Mouse (Mus musculus) embryo, embryonic 11.5 days (tissue): ENCODE data around the gene Samd4.

ENCODE experiments used
- DNase-seq: peaks from one replicate; pipeline ENCODE4 v3.0.0-alpha.2; 2012; ENCODE audit warnings: low read depth, low spot score

The Samd4 gene

DNA sequence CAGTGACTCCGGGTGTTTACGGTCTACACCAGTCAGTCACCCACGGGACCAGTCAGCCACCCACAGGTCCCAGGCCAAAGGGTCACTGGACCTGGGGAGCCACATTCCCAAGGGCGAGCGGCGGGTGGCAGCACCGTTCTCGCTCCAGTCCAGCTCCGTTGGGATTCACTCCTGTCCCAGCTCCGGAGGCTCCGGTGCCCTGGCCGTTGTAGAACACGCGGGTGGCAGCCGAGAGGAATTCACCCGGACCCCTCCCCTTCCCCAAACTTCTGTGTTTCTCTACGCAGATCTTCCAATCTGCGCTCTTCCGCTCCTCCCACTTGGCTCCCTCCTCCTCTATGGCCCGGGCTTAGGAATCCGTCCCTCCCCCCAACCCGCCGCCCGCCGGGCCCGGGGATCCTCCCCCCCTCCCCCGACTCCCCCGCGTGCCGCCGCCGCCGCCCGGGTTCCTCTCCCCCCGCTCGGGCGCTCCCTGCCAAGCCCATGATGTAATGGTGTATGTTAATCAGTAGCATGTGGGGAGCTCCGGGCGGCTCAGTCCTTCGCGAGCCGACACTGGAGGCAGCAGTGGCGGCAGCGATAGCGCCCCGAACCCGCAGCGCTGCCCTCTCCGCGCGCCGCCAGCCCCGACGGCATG is at the start of gene Samd4:
Samd4 (plus strand) TSS at position 424 of the 637 bp plus-strand sequence.
- DNase-seq: peak; percentile 69

- DNase-seq: no peak
Observed at GRCm38 (mm10) chr14:46839326-46839725, 43.3 kb upstream of the Samd4 start.

DNA sequence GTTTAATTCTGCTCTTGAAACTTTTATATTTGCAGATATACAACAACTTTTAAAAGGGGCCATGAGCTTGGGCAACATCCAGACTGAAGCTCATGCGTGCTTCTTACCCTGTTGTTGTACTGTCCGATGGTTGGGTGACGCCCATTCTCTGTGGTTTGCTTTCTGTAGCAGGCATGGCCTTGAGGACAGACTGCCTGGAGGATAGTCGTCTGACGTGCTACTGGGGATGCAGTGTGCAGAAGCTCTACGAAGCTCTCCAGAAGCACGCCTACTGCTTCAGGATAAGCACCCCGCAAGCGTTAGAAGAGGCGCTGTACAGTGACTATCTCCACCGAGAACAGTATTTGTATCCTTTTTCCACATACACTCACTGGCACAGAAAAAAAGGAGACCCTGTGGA is 36.9 kb upstream of the Samd4 start:
- no peak for DNase-seq

- DNase-seq: no peak
Observed at GRCm38 (mm10) chr14:46848063-46848590, 34.5 kb upstream of the Samd4 start.

DNA sequence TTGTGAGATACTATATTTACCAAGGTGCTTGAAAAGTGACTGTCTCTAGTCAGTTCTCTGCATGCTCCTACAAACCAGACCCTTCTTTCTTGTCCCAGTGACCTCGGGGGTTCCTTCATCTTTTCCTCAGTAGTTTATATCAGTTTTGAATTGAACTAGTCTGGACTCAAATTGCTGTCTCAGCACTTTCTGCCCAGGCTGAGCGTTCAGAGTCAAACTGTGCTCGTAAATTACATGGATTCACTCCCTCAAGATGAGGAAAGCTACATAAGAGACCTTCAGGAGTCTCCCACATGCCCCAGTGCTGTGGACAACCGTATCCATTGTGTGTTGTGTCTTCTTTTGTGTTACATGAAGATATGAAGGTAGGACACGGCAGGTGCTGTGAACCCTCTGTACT is 33.9 kb upstream of the Samd4 start:
- DNase-seq: no peak

DNA sequence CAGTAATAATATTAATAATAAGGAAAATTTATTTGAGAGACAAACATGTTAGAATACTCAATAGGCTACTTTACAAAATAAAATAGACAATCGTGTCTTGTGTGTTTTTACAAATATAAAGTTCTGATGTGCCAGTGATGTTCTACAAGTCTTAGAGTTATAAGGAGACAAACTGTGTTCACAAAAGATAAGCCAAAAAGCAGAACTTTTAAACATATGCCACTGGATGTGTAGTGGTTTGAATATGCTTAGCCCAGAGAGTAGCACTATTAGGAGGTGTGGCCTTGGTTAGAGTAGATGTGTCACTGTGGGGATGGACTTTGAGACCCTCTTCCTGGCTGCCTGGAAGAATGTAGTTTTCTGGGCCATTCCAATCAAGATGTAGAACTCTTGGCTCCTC is 32.9 kb upstream of the Samd4 start:
- DNase-seq: no peak

DNA sequence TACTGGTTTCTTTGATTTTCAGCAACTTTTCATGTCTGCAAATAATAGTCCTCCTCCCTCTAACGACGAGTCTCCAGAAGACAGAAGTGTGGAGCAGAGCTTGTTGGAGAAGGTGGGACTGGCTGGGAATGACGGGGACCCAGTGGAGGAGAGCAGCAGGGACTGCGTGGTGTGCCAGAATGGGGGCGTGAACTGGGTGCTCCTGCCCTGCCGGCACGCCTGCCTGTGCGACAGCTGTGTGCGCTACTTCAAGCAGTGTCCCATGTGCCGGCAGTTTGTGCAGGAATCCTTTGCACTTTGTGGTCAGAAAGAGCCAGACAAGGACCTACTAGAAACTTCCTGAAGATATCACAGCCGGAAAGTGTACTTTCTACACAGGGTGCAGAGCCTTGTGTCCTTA is 29.0 kb upstream of the Samd4 start:
- no peak for DNase-seq

DNA sequence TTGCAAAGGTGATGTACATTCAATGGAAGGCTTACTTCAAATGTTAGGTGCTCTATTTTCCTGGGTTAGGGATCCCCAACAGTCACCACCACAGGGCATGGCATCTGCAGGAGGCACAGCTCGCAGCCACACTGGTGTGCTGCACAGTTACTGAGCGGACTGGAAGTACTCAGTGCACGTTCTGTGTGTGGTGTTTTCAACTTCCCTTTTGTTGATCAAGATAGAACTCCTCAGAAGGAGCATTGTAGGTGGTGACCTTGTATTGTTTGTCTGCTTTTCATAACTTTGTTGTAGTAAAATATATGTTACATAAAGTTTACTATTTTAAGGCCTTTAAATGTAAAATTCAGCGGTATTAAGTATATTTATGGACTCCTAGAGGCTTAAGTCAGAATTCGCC is 19.7 kb upstream of the Samd4 start:
- DNase-seq: no peak

GRCm38 (mm10) chr14:46880935-46881334 is 1.7 kb upstream of the Samd4 start:
- peak; percentile 30 for DNase-seq

GRCm38 (mm10) chr14:46881581-46882430 is 848 bp upstream of the Samd4 start:
- DNase-seq: peak; percentile 22

DNA sequence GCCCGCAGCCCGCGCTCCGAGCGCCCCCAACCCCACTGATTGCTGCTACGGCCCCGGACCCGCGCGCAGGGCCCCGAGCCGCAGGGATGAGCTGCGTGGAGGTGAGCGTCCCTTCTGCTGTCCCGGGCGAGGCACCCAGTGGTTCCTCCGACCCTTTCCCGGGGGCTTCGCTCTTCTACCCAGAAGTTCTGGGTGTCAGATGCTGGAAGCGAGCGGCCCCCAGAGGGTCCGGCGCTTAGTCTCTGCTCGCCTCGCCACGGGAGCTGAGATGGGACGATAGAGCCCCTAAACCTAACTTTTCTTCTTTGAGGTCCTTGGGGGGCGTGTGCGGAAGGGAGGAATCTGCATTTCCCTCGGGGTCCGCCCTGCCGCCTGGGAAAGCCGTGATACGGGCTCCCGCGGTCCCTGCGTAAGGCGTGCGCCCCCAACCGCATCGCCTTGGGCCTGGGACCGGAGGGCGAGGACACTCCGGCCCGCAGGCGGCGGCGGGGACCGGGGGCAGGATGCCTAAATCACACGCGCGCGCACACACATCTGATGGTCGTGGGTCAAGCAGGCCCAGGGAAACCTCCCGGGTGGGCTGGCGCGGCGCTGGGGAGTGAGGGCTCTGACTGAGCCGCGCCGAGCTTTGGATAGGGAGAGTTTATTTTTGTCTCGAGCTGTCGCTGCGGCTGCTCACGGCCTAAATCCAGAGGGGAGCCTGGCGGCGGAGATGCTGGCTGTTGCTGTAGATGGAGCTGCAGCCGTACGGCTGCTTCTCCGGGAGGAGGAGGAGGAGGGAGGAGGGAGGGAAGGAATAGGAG is 615 bp downstream of the Samd4 start:
- DNase-seq: peak; percentile 41

GRCm38 (mm10) chr14:46883871-46884441 is 1.3 kb downstream of the Samd4 start:
- no peak for DNase-seq

GRCm38 (mm10) chr14:46884701-46885428 is 2.2 kb downstream of the Samd4 start:
- peak; percentile 37 for DNase-seq

DNA sequence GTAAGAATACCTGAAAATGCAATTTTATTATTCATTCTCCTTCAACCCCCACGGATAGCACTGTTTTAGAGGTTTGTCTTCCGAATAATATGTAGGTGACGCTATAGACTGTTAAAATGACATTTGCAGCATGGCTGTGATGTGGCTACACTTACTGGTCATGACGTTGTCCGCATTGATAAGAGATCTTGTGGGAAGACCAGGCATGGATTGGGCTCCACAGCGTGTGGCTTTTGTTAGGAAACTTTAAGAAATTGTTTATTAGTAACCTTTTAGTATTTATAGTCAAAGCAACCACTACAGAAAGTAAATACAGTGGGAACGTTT is 2.7 kb downstream of the Samd4 start:
- no peak for DNase-seq

DNA sequence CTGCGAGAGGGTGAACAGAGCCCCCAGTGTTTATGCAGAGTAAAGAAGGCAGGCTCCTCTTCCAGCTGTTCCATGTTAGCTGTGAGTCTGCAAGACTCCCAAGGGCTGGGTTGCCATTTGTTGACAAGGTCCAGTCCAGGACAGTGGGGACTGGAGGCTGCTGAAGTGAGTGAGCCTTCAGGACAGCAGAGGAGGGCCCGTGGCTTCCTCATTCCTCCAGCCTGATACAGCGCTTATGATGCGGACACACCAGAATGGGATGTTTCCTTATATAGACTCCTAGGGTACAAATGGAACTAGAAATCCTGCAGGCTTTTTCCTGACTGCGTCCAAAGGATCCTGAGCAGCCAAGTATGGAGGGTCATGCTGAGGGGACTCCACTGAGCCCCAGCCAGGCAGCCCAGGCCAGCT is 3.2 kb downstream of the Samd4 start:
- no peak for DNase-seq

DNA sequence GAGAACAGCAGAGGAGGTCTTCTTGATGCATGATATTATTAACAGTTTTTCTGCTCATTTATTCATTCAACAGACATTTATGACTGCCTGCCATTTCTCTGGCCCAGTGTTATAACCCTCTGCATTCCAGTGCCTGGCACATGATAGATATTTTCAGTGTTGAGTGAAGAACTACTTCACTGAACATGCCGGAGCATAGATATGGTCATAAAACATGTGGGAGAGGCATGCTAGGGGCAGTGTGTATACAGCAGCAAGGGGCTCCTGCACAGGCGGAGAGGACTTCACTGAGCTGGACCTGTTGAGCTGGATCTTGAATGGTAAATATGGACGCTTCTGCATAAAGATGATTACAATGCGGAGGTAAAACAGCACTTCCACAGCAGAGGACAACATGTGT is 6.4 kb downstream of the Samd4 start:
- DNase-seq: no peak

DNA sequence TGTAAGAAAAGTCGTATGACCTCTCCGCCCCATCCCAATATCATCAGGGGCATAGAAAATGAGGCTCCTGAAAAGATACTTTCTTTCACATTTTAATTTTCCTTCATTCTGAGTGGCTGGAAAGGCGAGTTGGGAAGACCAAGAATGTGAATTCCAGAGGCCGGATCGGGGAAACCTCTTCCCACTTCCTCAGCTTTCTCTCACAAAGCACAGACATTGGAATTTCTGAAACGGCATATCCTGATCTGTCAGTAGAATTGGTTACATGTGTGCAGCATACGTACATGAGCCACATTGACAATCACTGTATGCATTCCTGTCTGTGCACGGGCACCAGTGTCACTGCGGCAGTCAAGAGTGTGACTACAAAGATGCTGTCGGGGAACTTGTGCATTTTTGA is 11.3 kb downstream of the Samd4 start:
- DNase-seq: no peak

DNA sequence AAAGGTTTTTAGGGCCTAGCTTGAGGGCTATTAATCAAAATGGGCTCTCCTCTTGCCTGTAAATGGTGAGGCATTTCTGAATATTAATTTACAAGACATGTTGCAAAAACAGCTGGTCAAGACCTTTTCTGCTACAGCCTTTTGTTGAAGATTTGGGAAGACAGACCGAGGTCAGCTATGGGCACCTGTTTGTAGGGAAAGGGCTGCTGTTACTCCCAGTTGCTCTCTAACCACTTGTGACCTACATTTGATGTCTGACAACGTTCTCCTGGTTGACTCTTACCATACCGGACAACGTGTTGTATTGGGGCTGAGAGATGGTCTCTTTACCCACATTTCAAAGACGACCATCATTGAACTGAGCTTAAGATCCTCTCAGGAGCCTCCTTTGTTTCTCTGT is 15.3 kb downstream of the Samd4 start:
- no peak for DNase-seq

GRCm38 (mm10) chr14:46898626-46899025 is 16.0 kb downstream of the Samd4 start:
- no peak for DNase-seq

DNA sequence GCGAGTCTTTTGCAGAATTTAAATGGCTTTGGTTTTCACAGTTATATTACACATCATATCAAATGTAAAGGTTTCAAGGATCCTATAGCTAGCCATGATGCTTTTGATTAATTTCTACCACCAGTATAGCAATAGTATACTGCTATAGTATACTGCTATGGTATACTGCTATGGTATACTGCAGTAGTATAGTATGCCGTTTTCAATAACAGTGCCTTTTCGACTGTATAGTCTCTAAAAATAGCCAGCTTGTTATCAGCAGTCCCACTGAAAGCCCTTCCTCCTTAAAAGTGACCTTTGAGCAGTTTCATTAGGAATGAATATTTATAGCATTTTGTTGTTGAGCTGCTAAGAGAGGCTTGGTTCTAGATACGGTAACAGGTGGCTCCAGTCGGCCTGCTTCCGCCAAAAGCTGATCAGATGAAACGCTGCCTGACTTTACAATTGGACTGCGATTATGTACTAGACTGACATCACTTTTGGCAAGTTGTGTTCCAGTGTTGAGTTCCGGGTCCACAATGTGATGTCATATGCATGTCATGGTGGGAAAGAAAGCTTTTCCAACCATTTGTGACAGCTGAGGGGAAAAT is 19.9 kb downstream of the Samd4 start:
- no peak for DNase-seq

DNA sequence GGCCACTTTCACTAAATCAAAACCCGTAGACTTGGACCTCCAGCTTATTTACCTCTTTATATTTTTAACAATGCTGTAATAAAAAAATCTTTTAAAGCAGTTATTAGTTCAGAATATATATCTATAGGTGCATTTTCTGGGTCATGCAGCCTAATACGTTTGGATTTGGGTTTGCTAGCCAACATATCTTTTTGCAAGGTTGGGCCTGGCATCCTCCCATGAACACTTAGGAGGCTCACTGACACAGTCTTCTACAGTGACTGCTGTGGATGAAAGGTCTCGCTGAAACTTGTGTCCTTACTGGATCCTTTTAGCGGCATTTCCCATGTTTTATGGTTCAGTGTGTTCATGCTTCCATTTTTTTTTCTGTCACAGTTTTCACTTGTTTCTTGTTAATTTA is 21.6 kb downstream of the Samd4 start:
- no peak for DNase-seq
